15 mouse cellular contexts compared by ENCODE assay signal in the genomic region with DNA sequence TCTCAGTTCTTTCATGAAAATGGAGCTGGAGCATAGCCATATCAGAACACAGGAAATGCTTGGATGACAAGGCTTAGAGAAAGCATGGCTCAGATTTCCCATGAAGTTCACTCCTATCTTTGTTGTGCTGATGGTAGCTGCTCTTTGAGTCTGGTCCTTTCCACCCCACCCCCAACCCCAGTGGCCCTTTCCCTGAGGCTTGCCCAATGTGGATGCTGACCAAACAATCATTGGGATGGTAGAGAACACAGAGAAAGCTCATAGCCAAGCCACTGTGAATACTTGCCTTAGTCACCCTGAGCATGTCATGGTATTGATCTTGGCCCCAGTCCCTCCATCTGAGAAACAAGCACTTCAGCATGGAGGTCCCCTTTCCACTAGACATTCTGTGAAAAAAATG. TPM values are rescaled to one million over a fixed set of nuclear protein-coding genes. Genes with fewer than 3 reads are reported as not detected.
DNase-seq lines count a peak whose midpoint lies in the region; ATAC-seq and TF ChIP-seq lines count a peak whose summit lies in the region.
"Had no signal": no experiment of that assay in that cellular context is flagged by ENCODE, and none has a peak within 500 bp of the region (broad histone marks: within the 10 kb centered on the region; RNA-seq: fewer than 3 reads in every experiment).

No protein-coding gene starts in this region.

- no peak for DNase-seq in hindbrain, embryonic 11.5 days (ENCODE audit: low spot score)
- DNase-seq in lung, embryonic 14.5 days, result peak; percentile 42
- DNase-seq in lung, postnatal 36 days, result no peak
- peak; percentile 54 for DNase-seq in fibroblast of lung, adult 2 months (ENCODE audit: low read depth)
- no peak for DNase-seq in liver, postnatal 0 days
- no peak for DNase-seq in left cerebral cortex, adult 18-20 months (ENCODE audit: low spot score in 2 of 2)
- DNase-seq: cerebellum, postnatal 14 days; forebrain, postnatal 0 days; gastrocnemius, postnatal 36 days; layer of hippocampus, adult 9-11 months; left cerebral cortex, postnatal 4 days had no signal

- ATAC-seq in hindbrain, embryonic 13.5 days (ENCODE audit: low FRiP score), result no peak
- no peak for ATAC-seq in hindbrain, embryonic 11.5 days (ENCODE audit: low FRiP score)
- no peak for ATAC-seq in lung, embryonic 14.5 days (ENCODE audit: insufficient read depth)
- ATAC-seq in liver, postnatal 0 days, result no peak
- no peak for ATAC-seq in cerebellum, adult (ENCODE audit: insufficient number of reproducible peaks, low FRiP score, low TSS enrichment)
- ATAC-seq: forebrain, postnatal 0 days; inflammation-experienced regulatory T-cells, adult 6 months had no signal

- peaks cover 16% of the 10 kb centered on the region for H3K4me1 ChIP-seq in hindbrain, embryonic 13.5 days (replicated peaks)
- no peaks in the 10 kb centered on the region for H3K4me1 ChIP-seq in hindbrain, embryonic 11.5 days (replicated peaks; ENCODE audit: control insufficient read depth, insufficient read depth, low read length)
- peaks cover 18% of the 10 kb centered on the region for H3K4me1 ChIP-seq in lung, embryonic 14.5 days (ENCODE audit: insufficient read depth)
- H3K4me1 ChIP-seq in liver, postnatal 0 days (ENCODE audit: insufficient read depth), result no peaks in the 10 kb centered on the region

- H3K4me2 ChIP-seq in hindbrain, embryonic 13.5 days, result no peak overlapping the region
- no peak overlapping the region for H3K4me2 ChIP-seq in hindbrain, embryonic 11.5 days (replicated peaks; ENCODE audit: low read depth, low read length)
- H3K4me2 ChIP-seq in lung, embryonic 14.5 days, result no peak overlapping the region
- H3K4me2 ChIP-seq in liver, postnatal 0 days (ENCODE audit: low read depth, low read length), result no peak overlapping the region

- no peak for TF ChIP-seq EP300 in liver, postnatal 0 days (IDR thresholded peaks at IDR 0.05; ENCODE audit: low read depth)

- H3K9ac ChIP-seq in hindbrain, embryonic 13.5 days, result no peak overlapping the region
- H3K9ac ChIP-seq in hindbrain, embryonic 11.5 days (ENCODE audit: low read depth, low read length), result no peak overlapping the region
- no peak overlapping the region for H3K9ac ChIP-seq in lung, embryonic 14.5 days
- H3K9ac ChIP-seq in liver, postnatal 0 days (replicated peaks), result no peak overlapping the region
- H3K9ac ChIP-seq: forebrain, postnatal 0 days had no signal

- TF ChIP-seq CTCF in lung, embryonic 14.5 days (IDR thresholded peaks at IDR 0.05; ENCODE audit: low read depth), result no peak
- no peak for TF ChIP-seq CTCF in liver, postnatal 0 days (IDR thresholded peaks at IDR 0.05; ENCODE audit: low read depth)

- no peaks in the 10 kb centered on the region for H3K27me3 ChIP-seq in hindbrain, embryonic 13.5 days
- H3K27me3 ChIP-seq in hindbrain, embryonic 11.5 days (ENCODE audit: control insufficient read depth, insufficient read depth, low read length), result no peaks in the 10 kb centered on the region
- no peaks in the 10 kb centered on the region for H3K27me3 ChIP-seq in lung, embryonic 14.5 days (ENCODE audit: insufficient read depth, low read length)
- no peaks in the 10 kb centered on the region for H3K27me3 ChIP-seq in liver, postnatal 0 days (ENCODE audit: insufficient read depth, low read length)

- no peaks in the 10 kb centered on the region for H3K36me3 ChIP-seq in hindbrain, embryonic 13.5 days
- no peaks in the 10 kb centered on the region for H3K36me3 ChIP-seq in hindbrain, embryonic 11.5 days (ENCODE audit: control insufficient read depth, insufficient read depth, low read length)
- H3K36me3 ChIP-seq in lung, embryonic 14.5 days (ENCODE audit: insufficient read depth), result no peaks in the 10 kb centered on the region
- no peaks in the 10 kb centered on the region for H3K36me3 ChIP-seq in liver, postnatal 0 days (replicated peaks; ENCODE audit: insufficient read depth, low read length)

- H3K4me3 ChIP-seq in hindbrain, embryonic 13.5 days, result no peak overlapping the region
- no peak overlapping the region for H3K4me3 ChIP-seq in hindbrain, embryonic 11.5 days (ENCODE audit: low read depth, low read length)
- H3K4me3 ChIP-seq in lung, embryonic 14.5 days (ENCODE audit: low read depth, low read length), result no peak overlapping the region
- no peak overlapping the region for H3K4me3 ChIP-seq in liver, postnatal 0 days (ENCODE audit: low read depth, low read length)

- peak overlapping the region; percentile 36; the same call in 1 of the 2 replicates for H3K27ac ChIP-seq in hindbrain, embryonic 13.5 days
- H3K27ac ChIP-seq in hindbrain, embryonic 11.5 days (ENCODE audit: low read depth, low read length), result no peak overlapping the region
- H3K27ac ChIP-seq in lung, embryonic 14.5 days (ENCODE audit: low read depth), result peak overlapping the region; percentile 86; the same call in 1 of the 2 replicates
- peak overlapping the region; percentile 57 for H3K27ac ChIP-seq in liver, postnatal 0 days (ENCODE audit: low read depth)

- no peaks in the 10 kb centered on the region for H3K9me3 ChIP-seq in hindbrain, embryonic 13.5 days
- H3K9me3 ChIP-seq in hindbrain, embryonic 11.5 days (ENCODE audit: control insufficient read depth, low read length), result no peaks in the 10 kb centered on the region
- H3K9me3 ChIP-seq in lung, embryonic 14.5 days (ENCODE audit: low read depth, low read length), result no peaks in the 10 kb centered on the region
- H3K9me3 ChIP-seq in liver, postnatal 0 days (ENCODE audit: low read length), result no peaks in the 10 kb centered on the region

RNA-seq across cellular contexts. Expression of a gene that starts 3.2 kb away (rescaled TPM):
- polyA plus RNA-seq in hindbrain, embryonic 13.5 days (2015; fragmentation: Nextera tagmentation; extraction: Ambion mirVana), result 1.1 and 1.4 TPM in 2 replicates
- 2.3 and 2.4 TPM in 2 replicates for polyA plus RNA-seq in hindbrain, embryonic 11.5 days (2014; fragmentation: Nextera tagmentation; extraction: Ambion mirVana)
- polyA plus RNA-seq in lung, embryonic 14.5 days (2014; fragmentation: Nextera tagmentation; extraction: Ambion mirVana), result 35.2 and 36.9 TPM in 2 replicates
- 1.8 and 2.5 TPM in 2 replicates for polyA plus RNA-seq in liver, postnatal 0 days (2015; fragmentation: Nextera tagmentation; extraction: Ambion mirVana)
- under 1 TPM in 1 of 2 experiments, not detected in 1; 0.63 TPM for total RNA-seq in left cerebral cortex, adult 18-20 months (2021)
- total RNA-seq: gastrocnemius, postnatal 36 days had no signal
- polyA plus RNA-seq: inflammation-experienced regulatory T-cells, adult 6 months had no signal

RNA-seq across cellular contexts. Expression of a gene that starts 6.2 kb away (rescaled TPM):
- polyA plus RNA-seq in hindbrain, embryonic 13.5 days (2015; fragmentation: Nextera tagmentation; extraction: Ambion mirVana), result not detected in 2 replicates
- polyA plus RNA-seq in hindbrain, embryonic 11.5 days (2014; fragmentation: Nextera tagmentation; extraction: Ambion mirVana), result not detected in 2 replicates
- not detected in 2 replicates for polyA plus RNA-seq in lung, embryonic 14.5 days (2014; fragmentation: Nextera tagmentation; extraction: Ambion mirVana)
- not detected in 2 replicates for polyA plus RNA-seq in liver, postnatal 0 days (2015; fragmentation: Nextera tagmentation; extraction: Ambion mirVana)
- not detected for total RNA-seq in left cerebral cortex, adult 18-20 months (2021)
- total RNA-seq: adrenal gland, adult 2 months; forebrain, postnatal 0 days; gastrocnemius, postnatal 36 days; left cerebral cortex, postnatal 4 days had no signal
- polyA plus RNA-seq: adrenal gland, adult 2 months; forebrain, postnatal 0 days; inflammation-experienced regulatory T-cells, adult 6 months had no signal

RNA-seq across cellular contexts. Expression of a gene that starts 13.4 kb away (rescaled TPM):
- polyA plus RNA-seq in hindbrain, embryonic 13.5 days (2015; fragmentation: Nextera tagmentation; extraction: Ambion mirVana), result 0.57 and 1.0 TPM in 2 replicates
- polyA plus RNA-seq in hindbrain, embryonic 11.5 days (2014; fragmentation: Nextera tagmentation; extraction: Ambion mirVana), result 1.0 TPM in 1 of 2 replicates, not detected in the other
- polyA plus RNA-seq in lung, embryonic 14.5 days (2014; fragmentation: Nextera tagmentation; extraction: Ambion mirVana), result 11.6 and 13.4 TPM in 2 replicates
- polyA plus RNA-seq in liver, postnatal 0 days (2015; fragmentation: Nextera tagmentation; extraction: Ambion mirVana), result 0.51 and 1.1 TPM in 2 replicates
- not detected for total RNA-seq in left cerebral cortex, adult 18-20 months (2021)
- total RNA-seq: forebrain, postnatal 0 days; gastrocnemius, postnatal 36 days; left cerebral cortex, postnatal 4 days had no signal
- polyA plus RNA-seq: inflammation-experienced regulatory T-cells, adult 6 months had no signal

RNA-seq across cellular contexts. Expression of a gene that starts 25.5 kb away (rescaled TPM):
- polyA plus RNA-seq in hindbrain, embryonic 13.5 days (2015; fragmentation: Nextera tagmentation; extraction: Ambion mirVana), result 0.16 and 0.48 TPM in 2 replicates
- not detected in 2 replicates for polyA plus RNA-seq in hindbrain, embryonic 11.5 days (2014; fragmentation: Nextera tagmentation; extraction: Ambion mirVana)
- polyA plus RNA-seq in lung, embryonic 14.5 days (2014; fragmentation: Nextera tagmentation; extraction: Ambion mirVana), result 52.3 and 57.3 TPM in 2 replicates
- 0.09 TPM in 1 of 2 replicates, not detected in the other for polyA plus RNA-seq in liver, postnatal 0 days (2015; fragmentation: Nextera tagmentation; extraction: Ambion mirVana)
- not detected for total RNA-seq in left cerebral cortex, adult 18-20 months (2021)
- total RNA-seq: forebrain, postnatal 0 days; left cerebral cortex, postnatal 4 days had no signal
- polyA plus RNA-seq: inflammation-experienced regulatory T-cells, adult 6 months had no signal

Comparison
In these comparisons a context has a peak if more than half of its experiments do, and no peak if none do; other contexts are left out.
1. DNase-seq: peak in lung, embryonic 14.5 days (single experiment) and fibroblast of lung, adult 2 months (single experiment); none in hindbrain, embryonic 11.5 days (single experiment), lung, postnatal 36 days (single experiment), liver, postnatal 0 days (single experiment) and left cerebral cortex, adult 18-20 months (0 of 2).
2. RNA of a gene that starts 3.2 kb away (polyA plus RNA-seq): 35.2 to 36.9 TPM in lung, embryonic 14.5 days; 2.3 to 2.4 TPM in hindbrain, embryonic 11.5 days, 1.8 to 2.5 TPM in liver, postnatal 0 days and 1.1 to 1.4 TPM in hindbrain, embryonic 13.5 days; every median in the first group is over 10 times any median in the second.